Mouse (Mus musculus): ENCODE measurements around the gene Scn10a.

DNA sequence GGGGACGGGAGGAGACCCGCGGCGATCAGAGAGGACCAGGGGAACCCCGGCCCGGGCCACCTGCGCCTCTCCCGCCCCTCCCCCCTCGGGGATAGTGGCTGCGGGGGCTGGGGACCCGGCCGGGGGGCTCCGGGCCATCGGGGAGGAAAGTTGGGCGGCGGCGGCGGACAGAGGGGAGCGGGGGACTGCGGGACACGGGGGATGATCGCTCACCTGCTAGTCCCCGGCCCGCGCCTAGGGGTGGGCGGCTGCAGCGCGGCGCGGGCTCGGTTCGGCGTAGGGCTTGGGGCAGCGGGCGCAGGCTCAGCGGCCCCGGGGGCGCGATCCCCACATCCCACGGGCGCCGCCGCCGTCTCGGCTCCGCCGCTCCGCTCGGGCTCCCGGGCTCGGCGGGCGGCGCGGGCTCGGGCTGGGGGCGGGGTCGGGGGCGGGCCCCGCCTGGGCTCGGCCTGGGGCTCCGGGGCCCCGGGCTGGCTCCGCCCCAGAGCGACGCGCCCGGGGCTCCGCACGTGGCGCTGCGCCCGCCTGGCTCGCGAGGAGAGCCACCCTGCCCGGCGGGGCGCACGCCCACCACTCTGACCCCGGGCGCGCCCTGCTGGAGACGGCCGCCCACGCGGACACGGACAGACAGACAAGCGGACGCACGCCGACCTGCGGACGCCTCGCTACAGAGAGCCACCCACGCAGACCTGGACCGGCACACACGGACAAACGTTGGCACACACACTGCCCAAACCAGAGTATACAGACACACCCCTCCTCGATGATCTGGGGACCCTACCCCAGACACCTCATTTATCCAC is 140.3 kb downstream of the Scn10a start, which contains the start of gene Scn5a:
- TF ChIP-seq POLR2A (IDR thresholded peaks at IDR 0.05; ENCODE audit: extremely low read depth, insufficient read depth, low read length) (no peak), CTCF (IDR thresholded peaks at IDR 0.05; ENCODE audit: low read depth, low read length) (no peak)

Data from liver, adult 2 months (tissue).